Mouse (Mus musculus): ENCODE measurements at regions not wholly inside any gene's neighbourhood (a gene's known extent, or its start where the extent isn't known, plus 50 kb on each side); places are given as distances from the start of the nearest gene placed in this dataset.

DNA sequence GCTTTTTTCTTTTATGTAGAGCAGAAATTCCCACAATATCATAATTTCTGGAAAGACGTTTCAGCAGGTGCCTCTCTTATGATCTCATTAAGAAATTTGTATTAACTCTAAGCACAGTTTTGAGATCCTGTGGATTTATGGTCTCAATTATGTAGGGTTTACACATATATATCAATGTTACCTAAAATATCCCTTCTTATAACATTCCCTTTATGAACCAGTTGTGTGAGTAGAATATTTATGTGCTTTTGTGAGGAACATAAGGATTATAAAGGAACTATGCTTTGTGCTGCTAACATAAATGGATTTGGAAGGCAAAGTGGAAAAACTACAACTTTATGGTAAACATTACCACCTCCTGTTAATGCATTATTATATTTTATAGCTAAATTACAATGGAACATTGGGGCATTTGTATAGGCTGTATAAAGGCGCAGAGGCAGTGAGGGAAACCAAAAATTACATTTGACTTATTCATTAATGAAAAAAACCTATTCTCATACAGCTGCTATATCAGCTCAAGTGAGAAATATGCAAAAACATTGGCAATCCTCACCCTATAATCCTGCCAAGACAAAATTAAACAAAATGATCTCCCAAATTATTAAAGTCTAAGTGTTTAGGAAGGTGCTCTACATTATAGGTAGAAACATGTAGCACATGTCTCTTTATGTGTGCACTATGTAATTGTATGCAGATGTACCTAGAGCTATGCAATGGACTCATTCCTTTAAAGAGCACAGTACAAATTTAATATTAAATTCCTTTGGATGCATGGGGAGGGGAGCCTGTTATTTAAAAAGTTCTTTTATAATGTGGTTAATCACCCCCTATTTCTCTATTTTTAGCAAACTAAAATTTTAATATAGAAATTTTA is 439.2 kb downstream of the Tfap2b start:
- no peak overlapping the region for H3K9ac ChIP-seq (ENCODE audit: low read depth, low read length)
- H3K36me3 ChIP-seq (ENCODE audit: control insufficient read depth, insufficient read depth, low read length), result no peaks in the 10 kb centered on the region
- no peaks in the 10 kb centered on the region for H3K27me3 ChIP-seq (ENCODE audit: control insufficient read depth, insufficient read depth, low read length)
- WGBS, result 79% methylated on average over 2 of the region's 2 CpGs
- no peaks in the 10 kb centered on the region for H3K4me1 ChIP-seq (ENCODE audit: control insufficient read depth, insufficient read depth, low read length)
- H3K4me3 ChIP-seq (ENCODE audit: low read length), result no peak overlapping the region
- no peak overlapping the region for H3K27ac ChIP-seq (ENCODE audit: low read depth, low read length)
- ATAC-seq (ENCODE audit: low FRiP score, low TSS enrichment), result no peak
- no peak overlapping the region for H3K4me2 ChIP-seq (replicated peaks; ENCODE audit: low read depth, low read length)
- no peaks in the 10 kb centered on the region for H3K9me3 ChIP-seq (ENCODE audit: control insufficient read depth, low read length)

DNA sequence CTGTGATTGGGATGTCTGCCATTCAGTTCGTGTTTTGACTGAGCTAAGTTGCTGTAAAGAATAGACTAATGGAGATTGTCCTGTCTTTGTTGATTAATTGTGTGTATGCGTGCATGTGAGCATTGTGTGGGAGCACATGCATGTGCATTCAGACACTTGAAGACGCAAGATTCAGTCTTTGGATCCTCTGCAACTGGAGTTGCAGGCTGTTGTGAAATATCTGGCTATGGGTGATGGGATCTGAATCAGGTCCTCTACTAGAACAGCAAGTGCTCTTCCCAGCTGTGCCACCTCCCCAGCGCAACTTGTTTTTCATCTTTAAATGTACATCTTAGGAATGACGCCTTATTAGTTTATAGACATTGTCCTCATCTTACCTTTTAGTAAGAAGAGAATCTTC is 453.4 kb downstream of the Tfap2b start:
- no peak for ATAC-seq (ENCODE audit: low FRiP score, low TSS enrichment)
- 87% methylated on average over 5 of the region's 5 CpGs for WGBS

DNA sequence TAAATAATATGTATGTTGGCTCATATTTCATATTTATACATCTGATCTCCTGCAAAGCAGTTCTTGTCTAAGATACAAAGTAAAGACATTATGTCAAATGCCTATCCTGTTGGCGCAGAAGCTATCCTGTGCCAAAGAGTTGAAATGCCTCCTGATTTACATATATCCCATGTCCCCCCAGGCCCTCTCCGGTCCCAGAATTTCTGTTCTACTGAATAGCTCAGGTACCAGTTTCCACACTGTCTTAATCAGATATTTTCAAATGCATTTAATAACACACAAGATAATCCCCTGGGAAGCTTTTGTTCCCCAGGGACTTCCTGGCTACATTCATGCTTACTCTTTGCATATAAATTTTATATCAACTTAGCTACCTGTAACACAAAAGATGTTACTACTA is 454.1 kb downstream of the Tfap2b start:
- H3K4me1 ChIP-seq (ENCODE audit: control insufficient read depth, insufficient read depth, low read length), result no peaks in the 10 kb centered on the region
- H3K4me2 ChIP-seq (replicated peaks; ENCODE audit: low read depth, low read length), result no peak overlapping the region
- H3K27me3 ChIP-seq (ENCODE audit: control insufficient read depth, insufficient read depth, low read length), result no peaks in the 10 kb centered on the region
- H3K36me3 ChIP-seq (ENCODE audit: control insufficient read depth, insufficient read depth, low read length), result no peaks in the 10 kb centered on the region
- 99% methylated on average over 2 of the region's 2 CpGs for WGBS
- no peak overlapping the region for H3K4me3 ChIP-seq (ENCODE audit: low read length)
- ATAC-seq (ENCODE audit: low FRiP score, low TSS enrichment), result no peak
- no peaks in the 10 kb centered on the region for H3K9me3 ChIP-seq (ENCODE audit: control insufficient read depth, low read length)
- no peak overlapping the region for H3K27ac ChIP-seq (ENCODE audit: low read depth, low read length)
- H3K9ac ChIP-seq (ENCODE audit: low read depth, low read length), result no peak overlapping the region

More for the DNA sequence above, 453.4 kb downstream of the Tfap2b start:
- Histone ChIP-seq H3K27me3 (ENCODE audit: control insufficient read depth, insufficient read depth, low read length) (no peaks in the 10 kb centered on the region), H3K27ac (ENCODE audit: low read depth, low read length) (no peak overlapping the region), H3K9me3 (ENCODE audit: control insufficient read depth, low read length) (no peaks in the 10 kb centered on the region), H3K4me3 (ENCODE audit: low read length) (no peak overlapping the region), H3K36me3 (ENCODE audit: control insufficient read depth, insufficient read depth, low read length) (no peaks in the 10 kb centered on the region), H3K4me2 (replicated peaks; ENCODE audit: low read depth, low read length) (no peak overlapping the region), H3K4me1 (ENCODE audit: control insufficient read depth, insufficient read depth, low read length) (no peaks in the 10 kb centered on the region), H3K9ac (ENCODE audit: low read depth, low read length) (no peak overlapping the region)

DNA sequence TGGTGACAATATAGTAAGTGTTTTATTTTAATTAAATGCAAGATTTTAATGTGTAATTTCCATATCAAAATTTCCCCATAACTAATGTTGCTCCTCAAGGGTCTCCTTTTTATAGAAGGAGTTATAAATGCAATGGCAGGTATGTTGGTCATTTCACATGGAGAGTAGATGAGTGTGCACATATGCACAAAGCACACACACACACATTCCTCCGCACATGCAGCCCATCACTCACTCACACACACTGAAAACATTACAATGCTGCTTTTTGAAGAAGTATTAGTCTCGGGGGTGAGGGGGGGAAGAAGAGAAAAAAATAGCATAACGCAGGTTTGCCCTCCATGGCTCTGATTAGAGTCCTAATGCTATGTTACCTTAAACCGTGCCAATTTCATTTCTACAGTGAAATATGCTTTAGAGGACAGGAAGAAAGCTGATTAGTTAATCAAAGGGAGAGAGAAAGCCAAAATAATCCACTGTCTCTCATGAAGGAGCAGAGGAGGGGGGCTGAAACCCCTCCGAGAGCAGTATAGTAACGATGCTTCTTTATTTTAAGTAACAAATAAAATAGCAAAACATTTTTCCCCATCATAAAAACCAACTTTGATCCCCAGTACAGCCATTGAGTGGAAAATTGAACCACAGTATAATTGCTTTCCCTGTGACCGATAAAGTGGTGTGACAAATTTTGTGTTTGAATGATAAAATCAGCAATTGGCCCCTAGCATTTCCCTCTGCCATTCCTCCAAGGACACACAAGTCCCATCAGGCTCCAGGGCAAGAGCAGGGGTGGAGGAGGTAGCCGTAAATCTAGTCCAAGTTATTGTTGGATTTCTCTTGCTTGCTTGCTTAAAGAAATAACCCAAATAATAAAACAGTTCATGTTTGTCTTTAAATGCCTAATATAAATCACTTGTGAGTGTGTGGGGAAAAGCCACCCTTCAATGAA is 465.0 kb downstream of the Tfap2b start:
- Histone ChIP-seq H3K4me2 (replicated peaks; ENCODE audit: low read depth, low read length) (no peak overlapping the region), H3K27me3 (ENCODE audit: control insufficient read depth, insufficient read depth, low read length) (no peaks in the 10 kb centered on the region), H3K27ac (ENCODE audit: low read depth, low read length) (no peak overlapping the region), H3K4me1 (ENCODE audit: control insufficient read depth, insufficient read depth, low read length) (0 out of 2 replicates have a peak, but pooled peaks cover 2% of the 10 kb centered on the region), H3K9ac (ENCODE audit: low read depth, low read length) (no peak overlapping the region), H3K36me3 (ENCODE audit: control insufficient read depth, insufficient read depth, low read length) (no peaks in the 10 kb centered on the region), H3K4me3 (ENCODE audit: low read length) (no peak overlapping the region), H3K9me3 (ENCODE audit: control insufficient read depth, low read length) (no peaks in the 10 kb centered on the region)
- no peak for ATAC-seq (ENCODE audit: low FRiP score, low TSS enrichment)
- 44% methylated on average over 8 of the region's 8 CpGs for WGBS

DNA sequence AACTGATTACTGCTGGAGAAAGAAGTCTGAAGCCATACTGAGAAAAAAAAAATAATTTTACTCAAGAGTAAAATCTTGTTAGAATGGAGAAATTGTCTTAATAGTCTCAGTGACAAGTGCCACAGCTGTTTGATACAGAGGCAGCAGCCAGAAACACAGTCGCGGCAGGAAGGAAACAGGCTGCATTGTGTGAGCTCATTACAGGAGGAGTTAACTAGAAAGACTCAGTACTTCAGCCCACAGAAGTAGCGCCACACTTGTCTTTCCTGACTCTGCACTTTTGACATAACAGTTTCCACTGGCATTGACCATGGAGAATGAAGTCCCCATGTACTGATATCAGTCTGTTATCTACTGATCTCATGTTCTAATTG is 465.7 kb downstream of the Tfap2b start:
- no peak for ATAC-seq (ENCODE audit: low FRiP score, low TSS enrichment)
- H3K27ac ChIP-seq (ENCODE audit: low read depth, low read length), result no peak overlapping the region
- H3K4me3 ChIP-seq (ENCODE audit: low read length), result no peak overlapping the region
- H3K9me3 ChIP-seq (ENCODE audit: control insufficient read depth, low read length), result no peaks in the 10 kb centered on the region
- H3K36me3 ChIP-seq (ENCODE audit: control insufficient read depth, insufficient read depth, low read length), result no peaks in the 10 kb centered on the region
- no peaks in the 10 kb centered on the region for H3K27me3 ChIP-seq (ENCODE audit: control insufficient read depth, insufficient read depth, low read length)
- 8% methylated on average over 3 of the region's 3 CpGs for WGBS
- no peak overlapping the region for H3K9ac ChIP-seq (ENCODE audit: low read depth, low read length)
- no peak overlapping the region for H3K4me2 ChIP-seq (replicated peaks; ENCODE audit: low read depth, low read length)
- H3K4me1 ChIP-seq (ENCODE audit: control insufficient read depth, insufficient read depth, low read length), result 0 out of 2 replicates have a peak, but pooled peaks cover 2% of the 10 kb centered on the region

DNA sequence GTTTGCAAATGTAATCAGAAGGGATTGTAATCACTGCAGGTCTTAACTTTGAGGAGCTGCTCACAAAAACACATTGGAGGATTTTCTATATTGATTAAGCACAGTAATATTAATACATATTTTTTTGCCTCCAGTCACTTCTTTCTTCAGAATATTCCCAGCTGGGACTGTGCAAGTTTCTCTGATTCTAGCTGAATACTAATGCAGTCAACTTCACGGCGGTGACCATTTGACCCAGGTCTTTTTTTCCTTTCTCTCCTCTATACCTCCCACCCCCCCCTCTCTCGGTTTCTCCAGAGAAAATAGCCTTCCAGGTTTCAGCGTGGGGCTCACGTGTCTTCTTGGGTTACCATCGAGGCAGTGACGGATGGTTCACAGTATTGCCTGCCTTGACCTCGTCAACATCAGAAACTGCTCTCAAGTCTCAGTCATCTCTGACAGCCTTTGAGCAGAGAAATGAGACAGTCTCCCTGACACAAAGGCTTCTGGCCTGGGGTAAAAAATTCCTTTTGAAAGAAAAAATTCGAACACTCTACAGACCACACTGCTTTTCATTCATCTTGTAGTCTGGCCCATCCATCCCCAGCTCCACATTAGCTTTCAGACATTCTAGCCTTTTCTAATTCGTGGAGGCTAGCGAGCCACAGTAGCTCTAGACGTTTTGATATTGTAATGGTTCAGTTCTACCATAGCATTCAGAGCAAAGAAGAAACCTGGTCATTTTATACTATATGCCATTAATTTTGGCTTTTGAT is 472.5 kb downstream of the Tfap2b start:
- Histone ChIP-seq H3K9ac (ENCODE audit: low read depth, low read length) (no peak overlapping the region), H3K9me3 (ENCODE audit: control insufficient read depth, low read length) (no peaks in the 10 kb centered on the region), H3K4me1 (ENCODE audit: control insufficient read depth, insufficient read depth, low read length) (no peaks in the 10 kb centered on the region), H3K27ac (ENCODE audit: low read depth, low read length) (no peak overlapping the region), H3K27me3 (ENCODE audit: control insufficient read depth, insufficient read depth, low read length) (no peaks in the 10 kb centered on the region), H3K36me3 (ENCODE audit: control insufficient read depth, insufficient read depth, low read length) (no peaks in the 10 kb centered on the region), H3K4me2 (replicated peaks; ENCODE audit: low read depth, low read length) (no peak overlapping the region), H3K4me3 (ENCODE audit: low read length) (no peak overlapping the region)
- 34% methylated on average over 12 of the region's 12 CpGs for WGBS
- no peak for ATAC-seq (ENCODE audit: low FRiP score, low TSS enrichment)

Data from kidney, embryonic 14.5 days (tissue).